Mouse (Mus musculus): Measurements from ENCODE around the gene Adam1a. TPM values are rescaled to one million over a fixed set of nuclear protein-coding genes. Genes with fewer than 3 reads are reported as not detected.

The Adam1a gene
- 14.7 and 16.5 TPM in 2 replicates for polyA plus RNA-seq (2012; rRNA removed)

DNA sequence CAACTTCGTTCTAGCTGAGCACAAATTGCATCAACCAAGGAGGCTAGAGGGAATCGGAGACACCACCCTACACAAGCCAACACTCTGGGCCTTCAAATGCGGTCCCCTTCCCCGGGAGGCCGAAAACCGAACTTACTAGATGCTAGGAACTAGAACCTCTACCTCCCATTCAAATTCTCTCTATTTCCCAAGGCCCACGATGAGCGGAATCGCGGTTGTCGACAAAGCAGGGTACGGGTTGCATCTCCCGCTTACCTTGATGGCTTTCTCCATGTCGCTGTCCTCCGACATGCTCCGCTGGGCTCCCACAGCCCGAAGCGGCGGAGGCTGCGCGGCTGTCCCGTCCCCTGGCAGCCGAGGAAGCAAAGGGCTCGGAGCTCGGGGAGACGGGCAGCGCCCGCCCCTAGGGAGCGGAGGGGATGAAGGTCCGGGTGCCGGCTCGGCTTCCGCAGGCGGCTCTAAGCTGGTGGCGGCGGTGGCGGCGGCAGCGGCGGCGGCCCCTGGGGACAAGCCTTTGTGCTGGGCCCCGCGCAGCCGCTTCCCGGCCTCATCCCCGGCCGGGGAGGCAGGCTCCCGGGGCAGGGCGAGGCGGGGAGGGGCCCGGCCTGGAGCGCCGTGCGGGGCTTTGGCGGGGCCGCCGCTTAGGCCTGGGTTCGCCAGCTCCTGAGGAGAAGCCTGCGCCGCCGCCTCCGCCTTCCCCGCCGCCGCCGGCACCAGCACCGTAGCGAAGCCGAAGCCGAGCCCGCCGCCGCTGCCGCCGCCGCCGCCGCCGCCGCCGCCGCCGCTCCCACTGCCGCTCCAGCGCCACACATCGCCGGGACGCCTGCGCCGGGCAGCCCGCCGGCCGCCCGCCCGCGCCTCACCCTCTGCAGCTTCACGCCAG, at the start of gene Adam1a, which contains the start of gene Gm42878:
TSS of gene Adam1a (minus strand) at position 573 of the 883 bp plus-strand sequence.
TSS of gene Gm42878 (minus strand) at position 573 of the 883 bp plus-strand sequence.

DNA sequence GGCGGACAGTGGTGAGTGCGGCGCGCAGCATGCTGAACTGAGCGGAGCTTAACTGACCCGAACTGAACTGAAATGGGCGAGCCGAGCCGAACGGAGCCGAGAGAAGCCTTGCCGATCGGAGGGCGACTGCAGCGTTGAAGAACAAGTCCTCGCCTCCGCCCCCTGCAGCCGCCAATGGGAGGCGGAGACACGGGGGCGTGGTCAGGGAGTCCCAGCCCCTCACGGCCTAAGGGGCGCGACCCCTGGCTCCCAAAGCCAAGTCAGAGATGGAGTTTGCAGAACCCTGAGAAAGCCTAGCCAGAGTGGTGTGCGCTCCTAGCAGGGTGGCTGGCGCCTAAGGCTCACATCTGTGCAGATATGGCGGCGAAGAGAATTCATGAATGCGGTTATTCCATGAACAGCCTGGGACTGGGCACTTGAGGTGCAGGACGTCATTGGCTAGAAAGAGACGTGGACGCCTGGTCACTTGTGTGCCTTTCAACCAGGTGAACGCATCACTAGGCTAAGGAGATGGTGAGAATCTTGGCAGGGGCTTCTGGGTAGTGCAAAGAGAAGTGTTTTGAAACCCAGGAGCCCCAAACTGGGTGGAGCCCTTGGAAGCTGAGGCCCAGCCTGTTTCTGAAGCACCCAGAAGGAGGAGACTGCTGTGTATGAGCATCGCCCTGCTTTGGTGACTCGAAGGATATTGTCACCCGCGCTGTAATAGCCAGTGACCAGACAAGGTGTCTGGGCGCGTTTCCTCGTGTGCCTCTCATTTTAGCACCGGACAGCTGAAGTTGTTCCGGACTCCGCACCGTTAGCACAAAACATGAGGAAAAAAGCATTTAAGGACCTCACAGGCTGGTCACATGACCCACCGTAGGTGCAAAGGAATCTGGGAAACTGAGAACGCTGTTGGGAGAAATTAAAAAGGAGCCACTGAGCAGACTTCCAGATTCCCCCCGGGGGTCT, 48.4 kb upstream of the Adam1a start, which contains the start of gene Aldh2:
TSS of gene Aldh2 (minus strand) at position 374 of the 951 bp plus-strand sequence.

DNA sequence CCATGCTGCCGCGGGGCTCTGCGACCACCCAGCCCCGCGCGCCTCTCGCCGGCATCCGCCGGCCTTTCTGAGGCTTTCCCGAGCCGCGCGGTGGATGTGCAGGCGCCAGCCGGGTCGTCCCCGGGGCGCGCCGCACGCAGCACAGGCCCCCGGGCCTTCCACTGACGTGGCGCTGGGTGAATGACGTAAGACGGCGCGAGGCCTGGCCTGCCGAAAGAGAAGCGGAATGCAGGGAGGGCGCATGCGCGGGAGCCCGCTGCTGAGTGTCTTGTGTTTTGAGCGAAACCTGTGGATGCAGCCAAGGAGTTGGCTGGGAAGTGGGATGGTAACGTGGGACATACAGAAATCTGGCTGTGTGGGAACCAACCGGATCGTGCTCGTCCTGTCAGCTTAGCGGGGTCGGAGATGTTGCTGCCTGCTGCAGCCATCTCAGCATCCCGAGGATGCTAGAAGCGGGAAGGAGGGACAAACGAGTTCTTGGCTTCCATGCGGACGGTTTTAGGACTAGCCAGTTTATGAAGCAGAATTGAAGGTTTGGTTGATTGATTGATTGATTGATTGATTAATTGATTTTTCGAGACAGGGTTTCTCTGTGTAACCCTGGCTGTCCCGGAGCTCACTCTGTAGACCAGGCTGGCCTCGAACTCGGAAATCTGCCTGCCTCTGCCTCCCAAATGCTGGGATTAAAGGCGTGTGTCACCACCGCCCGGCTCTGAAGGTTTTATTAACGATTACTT, 679 bp upstream of the Adam1a start, which contains the start of gene Mapkapk5:
TSS of gene Mapkapk5 (minus strand) at position 113 of the 737 bp plus-strand sequence.

DNA sequence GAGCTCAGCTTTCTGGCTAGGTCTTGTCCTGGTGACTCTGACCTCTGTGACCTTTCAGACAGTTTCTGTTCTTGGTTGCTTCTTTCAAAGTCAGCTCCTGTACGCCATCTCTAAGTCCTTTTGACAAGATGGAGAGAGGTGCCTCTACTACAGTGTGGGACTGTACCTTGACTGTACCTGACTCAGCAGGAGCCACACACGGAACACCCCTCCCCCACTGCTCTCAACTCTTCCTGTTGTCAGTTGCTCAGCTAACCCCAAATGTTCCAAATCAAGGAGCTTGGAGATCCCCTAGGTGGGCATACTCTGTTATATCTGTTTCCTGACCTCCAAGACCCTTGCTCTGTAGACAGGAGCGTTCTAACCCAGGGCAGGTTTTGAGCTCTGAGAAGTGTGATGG, 42.1 kb downstream of the Adam1a start, which contains the start of gene Adam1b:
TSS of gene Adam1b (minus strand) at position 205 of the 400 bp plus-strand sequence.

Other genes with a start within 250 kb of the Adam1a start
- gene Trafd1, start 159.8 kb downstream of the Adam1a start, polyA plus RNA-seq (2012; rRNA removed) = 111 and 159 TPM in 2 replicates
- 23.1 and 26.8 TPM in 2 replicates for gene Naa25, start 147.5 kb downstream of the Adam1a start, polyA plus RNA-seq (2012; rRNA removed)
- 0.48 and 1.4 TPM in 2 replicates for gene Tmem116, start 93.6 kb downstream of the Adam1a start, polyA plus RNA-seq (2012; rRNA removed)
- 121 and 200 TPM in 2 replicates for gene Erp29, start 93.0 kb downstream of the Adam1a start, polyA plus RNA-seq (2012; rRNA removed)
- not detected in 2 replicates for gene Adam1b, start 42.0 kb downstream of the Adam1a start, polyA plus RNA-seq (2012; rRNA removed)
- 0.11 and 0.82 TPM in 2 replicates for gene Gm42878, start within 50 bp of the Adam1a start, polyA plus RNA-seq (2012; rRNA removed)
- 120 and 148 TPM in 2 replicates for gene Mapkapk5, start 423 bp upstream of the Adam1a start, polyA plus RNA-seq (2012; rRNA removed)
- 90.5 and 161 TPM in 2 replicates for gene Aldh2, start 48.3 kb upstream of the Adam1a start, polyA plus RNA-seq (2012; rRNA removed)
- 0.85 and 2.2 TPM in 2 replicates for gene Acad12, start 73.5 kb upstream of the Adam1a start, polyA plus RNA-seq (2012; rRNA removed)
- 2.1 and 2.7 TPM in 2 replicates for gene Acad10, start 115.0 kb upstream of the Adam1a start, polyA plus RNA-seq (2012; rRNA removed)
- gene Brap, start 115.1 kb upstream of the Adam1a start, polyA plus RNA-seq (2012; rRNA removed) = 29.5 and 30.0 TPM in 2 replicates
- 60.0 and 147 TPM in 2 replicates for gene Atxn2, start 165.9 kb upstream of the Adam1a start, polyA plus RNA-seq (2012; rRNA removed)

Measured in central nervous system, embryonic 11.5 days (tissue).